Mouse (Mus musculus) heart, postnatal 0 days (tissue): ENCODE data around the gene Cenpu.

Experiments
- CTCF ChIP-seq: IDR thresholded peaks from 2 replicates; pipeline ENCODE4 v1.5.1; 2016; ENCODE audit warnings: antibody characterized with exemption, control low read depth, low read depth
- EP300 ChIP-seq: IDR thresholded peaks from 2 replicates; pipeline ENCODE4 v1.6.1; 2016; ENCODE audit warnings: antibody characterized with exemption, low read depth

DNA sequence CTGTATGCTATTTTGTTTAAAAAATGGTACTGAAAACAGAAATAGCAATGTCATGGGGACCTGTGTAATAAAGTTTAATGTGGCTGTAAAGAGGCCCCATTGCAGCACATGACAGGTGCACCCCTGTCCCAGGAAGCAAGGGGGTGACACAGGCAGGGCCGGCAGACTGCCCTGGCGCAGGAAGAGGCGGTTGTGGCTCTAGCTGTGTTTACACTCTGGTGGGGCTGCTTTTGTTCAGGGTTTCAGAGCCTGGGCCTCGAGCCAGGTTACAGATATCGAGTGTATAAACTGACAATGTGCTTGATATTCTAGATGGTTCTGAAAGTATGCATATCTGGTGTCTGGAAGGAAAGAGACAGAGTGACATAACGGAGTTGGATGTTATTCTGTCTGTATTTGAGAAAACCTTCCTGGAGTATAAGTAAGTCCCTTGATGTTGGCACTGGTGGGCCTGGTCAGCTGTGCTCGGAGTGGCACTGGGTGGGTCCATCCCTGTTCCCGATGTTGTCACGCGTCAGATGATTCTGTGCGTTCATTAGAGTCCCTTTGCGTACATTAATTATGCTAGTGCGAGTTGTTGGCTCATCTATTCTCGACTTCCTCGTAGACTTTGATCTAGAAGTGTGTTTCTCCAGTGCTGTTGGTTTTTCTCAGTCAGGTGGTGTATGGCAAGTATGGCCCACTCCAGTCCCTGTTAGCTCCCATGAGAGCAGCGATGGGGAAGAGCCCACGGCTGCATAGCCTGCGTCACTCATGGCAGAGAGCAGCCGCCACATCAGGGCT, 18.0 kb downstream of the Cenpu start:
- no peak for TF ChIP-seq EP300
- no peak for TF ChIP-seq CTCF
